In genomic region chr13:29901641-29902040, GRCm38 (mm10) we compare ENCODE assay signal across 16 mouse cellular contexts. TPM values are rescaled to one million over a fixed set of nuclear protein-coding genes. Genes with fewer than 3 reads are reported as not detected.
DNase-seq lines count a peak whose midpoint lies in the region; ATAC-seq lines count a peak whose summit lies in the region.
"Had no signal": no experiment of that assay in that cellular context is flagged by ENCODE, and none has a peak within 500 bp of the region (broad histone marks: within the 10 kb centered on the region; RNA-seq: fewer than 3 reads in every experiment).

No protein-coding gene starts in this region.

- ATAC-seq in megakaryocyte, adult 5-6 weeks (ENCODE audit: poor library complexity, severe bottlenecking), result no peak
- ATAC-seq: CD4-positive, CD25-positive, alpha-beta regulatory T cell, adult 4 months; forebrain, embryonic 15.5 days; hindbrain, embryonic 16.5 days had no signal

- peak; percentile 37 for DNase-seq in heart, adult 11 months
- no peak for DNase-seq in heart, postnatal 36 days
- peak; percentile 36 to 45 for DNase-seq in right cerebral cortex, adult 2 months (ENCODE audit: low spot score in 2 of 2)
- DNase-seq in right cerebral cortex, postnatal 25 days, result no peak
- DNase-seq in NIH3T3 (ENCODE audit: low read depth), result peak; percentile 66
- DNase-seq: adrenal gland, adult 2 months; adrenal gland, postnatal 25 days; B cell, adult 2 months; cerebellum, adult 2 months; cerebellum, postnatal 10 days; gastrocnemius, postnatal 14 days; heart, postnatal 4 days had no signal

- intact Hi-C loops in heart, postnatal 36 days (cut with DNase I), result no loop called here

RNA-seq across cellular contexts. Expression of gene Cdkal1, which starts 46.2 kb away (rescaled TPM):
- 10 to 100 TPM; 30.8 to 32.3 TPM for total RNA-seq in heart, postnatal 36 days (2021)
- total RNA-seq in megakaryocyte, adult 5-6 weeks (2015), result 12.4 and 13.9 TPM in 2 replicates
- 46.7 and 50.4 TPM in 2 replicates for total RNA-seq in megakaryocyte, adult 5-6 weeks (2017)

Comparison
In these comparisons a context has a peak if more than half of its experiments do, and no peak if none do; other contexts are left out.
1. DNase-seq: peak in heart, adult 11 months (single experiment), right cerebral cortex, adult 2 months (2 of 2) and NIH3T3 (single experiment); none in heart, postnatal 36 days (0 of 2) and right cerebral cortex, postnatal 25 days (single experiment).